13 mouse cellular contexts compared by ENCODE assay signal in genomic region chr14:104279890-104280289, GRCm38 (mm10).
DNase-seq lines count a peak whose midpoint lies in the region; ATAC-seq lines count a peak whose summit lies in the region.
"Had no signal": no experiment of that assay in that cellular context is flagged by ENCODE, and none has a peak within 500 bp of the region (broad histone marks: within the 10 kb centered on the region; RNA-seq: fewer than 3 reads in every experiment).

No protein-coding gene starts in this region.

- 0 out of 2 replicates have a peak, but pooled peaks have one; percentile 40 for ATAC-seq in forebrain, embryonic 16.5 days
- ATAC-seq in forebrain, embryonic 11.5 days (replicated peaks; ENCODE audit: low FRiP score) = no peak
- ATAC-seq in lung, embryonic 16.5 days (ENCODE audit: low read depth) = peak; percentile 61; the same call in 1 of the 2 replicates

- no peaks in the 10 kb centered on the region for H3K36me3 ChIP-seq in forebrain, embryonic 16.5 days (ENCODE audit: control insufficient read depth, insufficient read depth)
- H3K36me3 ChIP-seq in forebrain, embryonic 11.5 days (ENCODE audit: control insufficient read depth, insufficient read depth, low read length) = no peaks in the 10 kb centered on the region
- H3K36me3 ChIP-seq in lung, embryonic 16.5 days (ENCODE audit: control insufficient read depth, insufficient read depth, low read length) = no peaks in the 10 kb centered on the region
- H3K36me3 ChIP-seq: neural tube, embryonic 12.5 days had no signal

- no peak overlapping the region for H3K9ac ChIP-seq in forebrain, embryonic 16.5 days (replicated peaks; ENCODE audit: low read depth, low read length)
- no peak overlapping the region for H3K9ac ChIP-seq in forebrain, embryonic 11.5 days (ENCODE audit: low read length)
- H3K9ac ChIP-seq in lung, embryonic 16.5 days (ENCODE audit: low read length) = no peak overlapping the region
- H3K9ac ChIP-seq: liver, embryonic 14.5 days; neural tube, embryonic 12.5 days had no signal

- no peaks in the 10 kb centered on the region for H3K9me3 ChIP-seq in forebrain, embryonic 16.5 days (ENCODE audit: control insufficient read depth, low read length)
- no peaks in the 10 kb centered on the region for H3K9me3 ChIP-seq in forebrain, embryonic 11.5 days (ENCODE audit: control insufficient read depth, low read length)
- H3K9me3 ChIP-seq in lung, embryonic 16.5 days (ENCODE audit: control insufficient read depth, low read length) = no peaks in the 10 kb centered on the region
- H3K9me3 ChIP-seq: neural tube, embryonic 12.5 days had no signal

- no peaks in the 10 kb centered on the region for H3K4me1 ChIP-seq in forebrain, embryonic 16.5 days (replicated peaks; ENCODE audit: control insufficient read depth, insufficient read depth, low read length)
- H3K4me1 ChIP-seq in forebrain, embryonic 11.5 days (replicated peaks; ENCODE audit: control insufficient read depth, insufficient read depth, low read length) = no peaks in the 10 kb centered on the region
- no peaks in the 10 kb centered on the region for H3K4me1 ChIP-seq in lung, embryonic 16.5 days (replicated peaks; ENCODE audit: control insufficient read depth, insufficient read depth, low read length)
- H3K4me1 ChIP-seq: neural tube, embryonic 12.5 days had no signal

- WGBS in forebrain, embryonic 16.5 days = 56% methylated on average over 5 of the region's 5 CpGs
- 82% methylated on average over 5 of the region's 5 CpGs for WGBS in forebrain, embryonic 11.5 days
- WGBS in lung, embryonic 16.5 days = 68% methylated on average over 5 of the region's 5 CpGs

- H3K4me3 ChIP-seq in forebrain, embryonic 16.5 days (replicated peaks; ENCODE audit: low read length) = no peak overlapping the region
- H3K4me3 ChIP-seq in forebrain, embryonic 11.5 days (ENCODE audit: low read depth, low read length) = no peak overlapping the region
- H3K4me3 ChIP-seq in lung, embryonic 16.5 days (ENCODE audit: low read length) = no peak overlapping the region
- H3K4me3 ChIP-seq: neural tube, embryonic 12.5 days had no signal

- H3K27ac ChIP-seq in forebrain, embryonic 16.5 days (ENCODE audit: low read length) = no peak overlapping the region
- H3K27ac ChIP-seq in forebrain, embryonic 11.5 days (ENCODE audit: low read depth, low read length) = no peak overlapping the region
- no peak overlapping the region for H3K27ac ChIP-seq in lung, embryonic 16.5 days (ENCODE audit: low read length)
- H3K27ac ChIP-seq: liver, embryonic 14.5 days; neural tube, embryonic 12.5 days had no signal

- H3K4me2 ChIP-seq in forebrain, embryonic 16.5 days (ENCODE audit: low read length) = no peak overlapping the region
- no peak overlapping the region for H3K4me2 ChIP-seq in forebrain, embryonic 11.5 days (ENCODE audit: low read depth, low read length, severe bottlenecking)
- no peak overlapping the region for H3K4me2 ChIP-seq in lung, embryonic 16.5 days (ENCODE audit: low read depth, low read length)
- H3K4me2 ChIP-seq: neural tube, embryonic 12.5 days had no signal

- no peak for DNase-seq in forebrain, embryonic 11.5 days (ENCODE audit: low spot score)
- DNase-seq in lung, postnatal 25 days (ENCODE audit: low spot score) = no peak
- DNase-seq in cerebellum, adult 18-20 months = peak; percentile 68 to 81
- DNase-seq in lung, postnatal 4 days = peak; percentile 10 to 66
- no peak for DNase-seq in layer of hippocampus, adult 9-10 months (ENCODE audit: low spot score)
- DNase-seq in right cerebral cortex, postnatal 4 days = no peak
- DNase-seq: adrenal gland, postnatal 25 days; kidney, adult 9 months had no signal

- peaks cover 4% of the 10 kb centered on the region; the same call in 1 of the 2 replicates for H3K27me3 ChIP-seq in forebrain, embryonic 16.5 days (replicated peaks; ENCODE audit: control insufficient read depth, insufficient read depth, low read length)
- no peaks in the 10 kb centered on the region for H3K27me3 ChIP-seq in forebrain, embryonic 11.5 days (ENCODE audit: control insufficient read depth, insufficient read depth, low read length)
- H3K27me3 ChIP-seq in lung, embryonic 16.5 days (ENCODE audit: control insufficient read depth, insufficient read depth, low read depth, low read length) = no peaks in the 10 kb centered on the region
- H3K27me3 ChIP-seq: CH12.LX; neural tube, embryonic 12.5 days had no signal

Comparison
In these comparisons a context has a peak if more than half of its experiments do, and no peak if none do; other contexts are left out.
1. DNase-seq: peak in cerebellum, adult 18-20 months (2 of 2) and lung, postnatal 4 days (2 of 2); none in forebrain, embryonic 11.5 days (single experiment), lung, postnatal 25 days (single experiment), layer of hippocampus, adult 9-10 months (single experiment) and right cerebral cortex, postnatal 4 days (single experiment).